Mouse (Mus musculus) forebrain, embryonic 12.5 days (tissue): ENCODE measurements around the gene Slc39a10. TPM values are rescaled to one million over a fixed set of nuclear protein-coding genes. Genes with fewer than 3 reads are reported as not detected.
A peak's percentile ranks its signal among the peaks of the same experiment; 100 is the strongest.

Experiments used
- ATAC-seq: fragments of 200-750 bp; cut with Nextera tagmentation; 2 replicates; pipeline ENCODE4 v1.8.0; 2017; ENCODE audit warnings: moderate TSS enrichment; ENCODE audit not compliant: low FRiP score
- H3K27ac ChIP-seq: fragments of 300-500 bp; sonication (generic); 2 replicates; pipeline ENCODE4 v1.5.1; 2016; ENCODE audit warnings: mild to moderate bottlenecking
- H3K27me3 ChIP-seq: fragments of 300-500 bp; sonication (generic); 2 replicates; pipeline ENCODE4 v1.6.1; 2016; ENCODE audit warnings: mild to moderate bottlenecking
- H3K36me3 ChIP-seq: fragments of 300-500 bp; sonication (generic); replicated peaks from 2 replicates; pipeline ENCODE4 v1.6.1; 2016; ENCODE audit warnings: mild to moderate bottlenecking
- H3K4me1 ChIP-seq: fragments of 300-500 bp; sonication (generic); 2 replicates; pipeline ENCODE4 v1.6.1; 2016
- H3K4me2 ChIP-seq: fragments of 300-500 bp; sonication (generic); 2 replicates; pipeline ENCODE4 v1.6.1; 2016; ENCODE audit warnings: mild to moderate bottlenecking, moderate library complexity
- H3K4me3 ChIP-seq: fragments of 300-500 bp; sonication (generic); replicated peaks from 2 replicates; pipeline ENCODE4 v1.5.1; 2016; ENCODE audit warnings: mild to moderate bottlenecking
- H3K9ac ChIP-seq: fragments of 300-500 bp; sonication (generic); 2 replicates; pipeline ENCODE4 v1.6.1; 2016; ENCODE audit warnings: mild to moderate bottlenecking
- H3K9me3 ChIP-seq: fragments of 300-500 bp; sonication (generic); 2 replicates; pipeline ENCODE4 v1.6.1; 2016
- WGBS: fragments of 180-500 bp; shearing (Covaris S2); methylation state at CpG from one replicate; pipeline ENCODE4 v1.1.7; 2016; 5-methylcytosine and 5-hydroxymethylcytosine counted together
- polyA plus RNA-seq: library from polyadenylated mRNA; unstranded; fragments of >200 nt; fragmentation: Nextera tagmentation; extraction: Ambion mirVana; gene quantifications from 2 replicates; pipeline ENCODE4 v1.2.1, GENCODE M21; 2016

Gene Slc39a10
- polyA plus RNA-seq, 1 experiment from 2014 or later = 71.5 TPM

DNA sequence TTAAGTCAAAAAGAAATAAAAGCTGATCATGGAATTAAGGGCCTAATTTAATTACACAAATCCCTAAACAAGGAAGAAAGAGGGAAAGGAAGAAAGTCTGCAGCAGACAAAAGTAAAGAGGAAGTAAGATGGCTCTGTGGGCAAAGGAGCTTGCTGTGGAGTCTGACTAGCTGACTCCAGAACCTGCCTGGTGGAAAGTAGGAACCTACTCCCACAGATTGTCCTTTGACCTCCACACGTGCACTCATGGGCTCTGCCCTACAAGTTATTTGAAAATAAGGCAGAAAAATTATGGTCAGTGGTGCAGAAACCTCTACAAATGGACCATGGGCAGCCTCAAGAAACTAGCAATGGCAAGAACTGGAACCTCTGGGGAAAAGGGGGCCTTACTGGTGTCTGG, 32.6 kb downstream of the Slc39a10 start:
- Histone ChIP-seq H3K4me1 (0 out of 2 replicates have a peak, but pooled peaks cover 3% of the 10 kb centered on the region), H3K27me3 (no peaks in the 10 kb centered on the region), H3K4me2 (no peak overlapping the region), H3K27ac (no peak overlapping the region), H3K36me3 (no peaks in the 10 kb centered on the region), H3K9me3 (no peaks in the 10 kb centered on the region), H3K9ac (no peak overlapping the region), H3K4me3 (no peak overlapping the region)
- no peak for ATAC-seq
- 83% methylated on average over 1 of the region's 1 CpGs for WGBS

DNA sequence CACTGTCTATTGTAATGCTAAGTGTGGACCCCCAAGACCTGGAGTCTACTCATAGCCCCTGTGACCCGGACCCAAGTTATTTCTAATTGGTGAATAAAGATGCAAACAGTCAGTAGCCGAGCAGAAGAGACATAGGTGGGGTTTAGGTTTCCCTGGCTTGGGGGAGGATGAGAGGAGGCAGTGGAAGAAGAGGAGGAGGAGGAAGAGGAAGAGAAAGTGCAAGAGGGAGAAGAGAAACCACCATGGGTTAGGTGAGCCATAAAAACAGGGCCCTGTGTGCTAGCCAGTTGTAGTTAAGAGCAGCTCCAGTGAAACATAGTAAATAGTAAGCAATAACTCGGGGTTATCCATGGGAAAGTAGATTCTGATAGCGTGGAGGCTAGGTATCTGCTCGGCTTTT, 34.1 kb downstream of the Slc39a10 start:
- H3K4me2 ChIP-seq = no peak overlapping the region
- no peak overlapping the region for H3K4me3 ChIP-seq
- H3K27me3 ChIP-seq = no peaks in the 10 kb centered on the region
- no peaks in the 10 kb centered on the region for H3K9me3 ChIP-seq
- H3K36me3 ChIP-seq = no peaks in the 10 kb centered on the region
- no peak overlapping the region for H3K27ac ChIP-seq
- 71% methylated on average over 5 of the region's 5 CpGs for WGBS
- peaks cover 13% of the 10 kb centered on the region for H3K4me1 ChIP-seq
- ATAC-seq = no peak
- no peak overlapping the region for H3K9ac ChIP-seq

DNA sequence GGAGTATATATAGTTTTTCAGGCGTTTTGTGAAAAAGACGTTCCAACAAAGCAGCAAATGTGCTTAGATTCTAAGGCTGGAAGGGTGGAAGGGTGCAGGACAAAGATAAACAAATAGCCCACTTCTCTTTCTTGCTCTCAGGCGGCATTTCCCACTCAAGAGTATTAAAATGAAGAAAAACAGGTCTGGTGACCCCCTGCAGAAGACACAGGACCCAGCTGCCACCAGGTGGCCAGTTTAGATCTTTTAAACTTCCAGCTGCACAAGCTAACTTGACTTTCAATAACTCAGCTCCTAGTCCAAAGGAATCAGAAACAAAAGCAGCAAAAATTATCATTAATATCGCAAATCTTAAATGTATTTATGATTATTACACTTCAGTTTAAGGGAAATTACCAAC, 36.2 kb downstream of the Slc39a10 start:
- WGBS = 55% methylated on average over 4 of the region's 4 CpGs

GRCm38 (mm10) chr1:46854036-46854900, 38.4 kb downstream of the Slc39a10 start:
- Histone ChIP-seq H3K9me3 (no peaks in the 10 kb centered on the region), H3K9ac (0 out of 2 replicates have a peak overlapping the region, but pooled peaks have one; percentile 12), H3K27ac (peak overlapping the region; percentile 99), H3K4me2 (peak overlapping the region; percentile 50), H3K36me3 (no peaks in the 10 kb centered on the region), H3K4me3 (peak overlapping the region; percentile 95), H3K27me3 (no peaks in the 10 kb centered on the region), H3K4me1 (peaks cover 31% of the 10 kb centered on the region)
- peak; percentile 5; the same call in 1 of the 2 replicates for ATAC-seq
- 21% methylated on average over 18 of the region's 18 CpGs for WGBS

More for the DNA sequence above, 36.2 kb downstream of the Slc39a10 start:
- H3K4me3 ChIP-seq = no peak overlapping the region
- no peak for ATAC-seq
- peaks cover 19% of the 10 kb centered on the region for H3K4me1 ChIP-seq
- H3K9me3 ChIP-seq = no peaks in the 10 kb centered on the region
- H3K27ac ChIP-seq = no peak overlapping the region
- no peaks in the 10 kb centered on the region for H3K36me3 ChIP-seq
- H3K27me3 ChIP-seq = no peaks in the 10 kb centered on the region
- H3K9ac ChIP-seq = no peak overlapping the region
- H3K4me2 ChIP-seq = no peak overlapping the region

GRCm38 (mm10) chr1:46853317-46854035, 39.2 kb downstream of the Slc39a10 start:
- H3K9me3 ChIP-seq = no peaks in the 10 kb centered on the region
- H3K9ac ChIP-seq = peak overlapping the region; percentile 99
- H3K36me3 ChIP-seq = no peaks in the 10 kb centered on the region
- peaks cover 31% of the 10 kb centered on the region for H3K4me1 ChIP-seq
- H3K4me3 ChIP-seq = peak overlapping the region; percentile 95
- WGBS = under 1% methylated on average over 84 of the region's 86 CpGs
- ATAC-seq = peak; percentile 95
- H3K4me2 ChIP-seq = peak overlapping the region; percentile 67
- H3K27ac ChIP-seq = peak overlapping the region; percentile 99
- no peaks in the 10 kb centered on the region for H3K27me3 ChIP-seq

DNA sequence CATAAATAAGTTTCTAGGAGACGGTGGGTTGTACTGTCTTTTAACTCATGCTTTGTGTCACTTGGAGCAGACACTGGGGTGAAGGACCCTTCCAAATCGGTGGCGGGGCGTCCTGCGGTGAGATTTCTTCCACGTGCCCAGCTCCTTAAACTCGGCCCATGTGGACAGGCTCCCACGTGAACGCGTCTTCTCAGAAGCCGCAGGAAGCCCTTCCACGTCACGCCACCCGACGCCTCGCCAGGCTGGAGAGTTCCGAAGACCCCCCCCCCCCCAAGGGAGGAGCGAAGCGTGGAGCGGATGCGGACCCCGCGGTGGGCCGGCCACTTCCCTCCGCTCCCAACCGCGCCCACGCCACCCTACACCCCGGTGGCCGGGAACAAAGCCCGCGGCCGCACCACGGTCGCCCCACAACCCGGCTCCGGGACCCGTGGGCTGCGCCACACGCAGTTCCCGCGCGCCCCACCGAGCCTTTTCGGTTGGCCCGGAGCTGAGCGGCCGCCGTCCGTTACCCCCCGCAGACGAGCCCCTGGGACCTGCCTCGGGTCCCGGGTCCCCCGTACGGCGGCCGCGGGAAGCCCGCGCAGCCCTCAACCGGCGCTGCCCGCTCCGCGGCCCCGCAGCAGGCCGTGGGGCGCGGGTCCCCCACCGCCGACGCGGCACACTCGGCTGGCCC, 39.9 kb downstream of the Slc39a10 start:
- peak; percentile 34 for ATAC-seq
- Histone ChIP-seq H3K9me3 (no peaks in the 10 kb centered on the region), H3K4me2 (peak overlapping the region; percentile 67), H3K4me3 (peak overlapping the region; percentile 95), H3K27me3 (no peaks in the 10 kb centered on the region), H3K4me1 (peaks cover 31% of the 10 kb centered on the region), H3K9ac (peak overlapping the region; percentile 99), H3K36me3 (no peaks in the 10 kb centered on the region), H3K27ac (peak overlapping the region; percentile 99)
- under 1% methylated on average over 56 of the region's 75 CpGs for WGBS

GRCm38 (mm10) chr1:46852216-46852599, 40.4 kb downstream of the Slc39a10 start:
- under 1% methylated on average over 4 of the region's 4 CpGs for WGBS
- peaks cover 31% of the 10 kb centered on the region for H3K4me1 ChIP-seq
- no peaks in the 10 kb centered on the region for H3K9me3 ChIP-seq
- H3K27me3 ChIP-seq = no peaks in the 10 kb centered on the region
- peak overlapping the region; percentile 67 for H3K4me2 ChIP-seq
- H3K4me3 ChIP-seq = peak overlapping the region; percentile 95
- H3K27ac ChIP-seq = peak overlapping the region; percentile 99; the same call in 1 of the 2 replicates
- no peaks in the 10 kb centered on the region for H3K36me3 ChIP-seq
- no peak for ATAC-seq
- peak overlapping the region; percentile 99 for H3K9ac ChIP-seq

GRCm38 (mm10) chr1:46851586-46851985, 41.1 kb downstream of the Slc39a10 start:
- Histone ChIP-seq H3K4me3 (peak overlapping the region; percentile 95), H3K9ac (no peak overlapping the region), H3K27me3 (no peaks in the 10 kb centered on the region), H3K4me2 (peak overlapping the region; percentile 67), H3K27ac (no peak overlapping the region), H3K4me1 (peaks cover 31% of the 10 kb centered on the region), H3K9me3 (no peaks in the 10 kb centered on the region), H3K36me3 (no peaks in the 10 kb centered on the region)
- WGBS = 70% methylated on average over 4 of the region's 4 CpGs
- no peak for ATAC-seq

GRCm38 (mm10) chr1:46849758-46850157, 42.9 kb downstream of the Slc39a10 start:
- Histone ChIP-seq H3K4me1 (peaks cover 35% of the 10 kb centered on the region), H3K4me2 (no peak overlapping the region), H3K27me3 (no peaks in the 10 kb centered on the region), H3K27ac (no peak overlapping the region), H3K36me3 (no peaks in the 10 kb centered on the region), H3K9me3 (no peaks in the 10 kb centered on the region), H3K9ac (no peak overlapping the region), H3K4me3 (no peak overlapping the region)
- no peak for ATAC-seq
- WGBS = 69% methylated on average over 1 of the region's 1 CpGs

DNA sequence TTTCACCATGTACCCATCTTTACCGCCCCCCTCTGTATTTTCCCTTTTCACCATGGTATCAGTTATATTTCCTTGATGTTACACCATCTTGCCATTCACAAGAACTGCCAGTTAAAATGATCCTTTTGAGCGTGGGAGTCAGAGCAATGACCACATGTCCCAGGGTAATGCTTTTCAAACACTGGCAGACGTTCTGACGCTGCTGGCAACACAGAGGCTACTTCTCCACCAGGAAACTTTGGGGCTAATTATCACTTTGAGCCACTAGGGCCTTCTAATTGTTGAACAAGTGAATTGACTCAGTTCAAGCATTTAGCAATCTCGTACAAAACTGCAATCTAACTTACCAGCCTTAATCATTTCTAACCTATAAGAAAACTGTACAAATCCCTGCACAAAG, 47.4 kb downstream of the Slc39a10 start:
- ATAC-seq = no peak
- 22% methylated on average over 5 of the region's 5 CpGs for WGBS

DNA sequence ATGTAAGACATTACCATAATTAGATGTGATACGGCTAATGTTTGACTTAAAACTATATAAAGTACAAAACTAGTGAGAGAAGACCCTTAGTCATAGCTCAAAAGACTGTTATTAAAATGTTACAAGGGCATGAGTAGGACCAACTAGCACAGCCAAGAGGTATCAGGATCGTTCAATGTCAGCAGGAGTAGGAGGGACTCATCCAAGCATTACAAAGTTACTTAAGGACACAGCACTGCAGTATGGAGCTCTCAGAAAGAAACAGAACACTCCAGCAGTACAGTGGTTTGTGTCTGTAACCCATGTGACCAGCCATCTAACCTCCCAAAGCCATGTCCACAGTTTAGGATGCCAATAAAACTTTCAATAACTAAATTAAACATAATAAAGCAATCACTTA, 48.4 kb downstream of the Slc39a10 start:
- H3K4me2 ChIP-seq = no peak overlapping the region
- no peaks in the 10 kb centered on the region for H3K36me3 ChIP-seq
- no peak overlapping the region for H3K4me3 ChIP-seq
- H3K27ac ChIP-seq = no peak overlapping the region
- no peaks in the 10 kb centered on the region for H3K9me3 ChIP-seq
- H3K4me1 ChIP-seq = peaks cover 5% of the 10 kb centered on the region; the same call in 1 of the 2 replicates
- no peak overlapping the region for H3K9ac ChIP-seq
- H3K27me3 ChIP-seq = no peaks in the 10 kb centered on the region
- WGBS = 75% methylated on average over 2 of the region's 2 CpGs
- no peak for ATAC-seq

More for the DNA sequence above, 47.4 kb downstream of the Slc39a10 start:
- Histone ChIP-seq H3K4me3 (no peak overlapping the region), H3K4me2 (no peak overlapping the region), H3K9ac (no peak overlapping the region), H3K36me3 (no peaks in the 10 kb centered on the region), H3K27me3 (no peaks in the 10 kb centered on the region), H3K4me1 (peaks cover 10% of the 10 kb centered on the region), H3K9me3 (no peaks in the 10 kb centered on the region), H3K27ac (no peak overlapping the region)

GRCm38 (mm10) chr1:46843406-46843805, 49.2 kb downstream of the Slc39a10 start:
- Histone ChIP-seq H3K9me3 (no peaks in the 10 kb centered on the region), H3K4me3 (no peak overlapping the region), H3K4me2 (no peak overlapping the region), H3K4me1 (peaks cover 5% of the 10 kb centered on the region; the same call in 1 of the 2 replicates), H3K36me3 (no peaks in the 10 kb centered on the region), H3K27ac (no peak overlapping the region), H3K9ac (no peak overlapping the region), H3K27me3 (no peaks in the 10 kb centered on the region)
- 70% methylated on average over 4 of the region's 4 CpGs for WGBS
- no peak for ATAC-seq
